Mouse (Mus musculus) lung, postnatal 0 days (tissue): ENCODE measurements around the gene Dnaaf5.

ENCODE experiments used
- CTCF ChIP-seq: IDR thresholded peaks from 2 replicates; pipeline ENCODE4 v1.5.1; 2016; ENCODE audit warnings: antibody characterized with exemption, mild to moderate bottlenecking
- EP300 ChIP-seq: IDR thresholded peaks from 2 replicates; pipeline ENCODE4 v1.6.1; 2016; ENCODE audit warnings: antibody characterized with exemption, mild to moderate bottlenecking, control low read depth

DNA sequence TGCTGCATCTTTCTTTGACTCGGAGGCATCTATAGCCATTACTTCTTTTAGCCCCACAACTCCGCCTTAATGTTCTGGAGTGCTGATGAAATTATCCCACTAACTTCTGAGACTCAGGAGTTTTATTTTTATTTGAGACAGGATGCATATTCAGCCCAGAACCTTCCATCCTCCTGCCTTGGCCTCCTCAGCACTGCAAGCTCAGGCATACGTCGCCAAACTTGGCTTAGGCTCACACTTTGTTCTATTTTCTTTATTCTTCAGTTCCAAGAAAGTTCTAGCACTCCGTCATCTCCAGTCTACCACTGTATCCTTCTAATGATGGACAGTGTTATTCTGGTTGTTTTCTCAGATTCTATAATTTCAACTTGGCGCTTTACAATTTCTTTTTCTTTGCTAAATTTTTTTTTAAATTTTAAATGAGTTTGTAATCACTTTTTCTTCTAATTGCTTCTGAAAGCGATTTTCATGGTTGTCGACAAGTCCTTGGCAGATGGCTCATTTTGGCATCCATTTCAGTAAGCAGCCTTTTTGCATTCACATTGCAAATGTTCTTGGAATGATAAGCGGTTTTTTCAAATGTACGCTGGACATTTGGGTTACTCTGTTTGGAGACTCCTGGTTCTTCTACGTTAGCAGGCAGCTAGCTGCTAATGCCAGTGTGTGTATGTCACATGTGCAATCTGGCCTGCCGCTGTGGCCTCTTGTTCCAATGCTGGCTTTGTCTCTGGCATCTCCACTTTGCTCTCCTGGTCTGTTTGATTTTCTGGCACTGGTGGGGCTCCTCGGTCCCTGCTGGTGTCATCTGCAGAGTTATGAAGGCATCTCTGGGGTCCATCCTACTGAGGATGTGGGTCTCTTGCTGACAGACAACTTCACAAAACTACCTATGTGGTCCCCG is 2.6 kb upstream of the Dnaaf5 start:
- no peak for TF ChIP-seq CTCF
- no peak for TF ChIP-seq EP300
